Mouse (Mus musculus): Measurements from ENCODE around the gene Psmd13. TPM values are rescaled to one million over a fixed set of nuclear protein-coding genes. Genes with fewer than 3 reads are reported as not detected.

Gene Psmd13
- total RNA-seq, 4 experiments from 2014 or later = 85.3 to 96.3 (median 89.9) TPM

GRCm38 (mm10) chr7:140942341-140942740 is 60.6 kb downstream of the Psmd13 start:
- no peak for DNase-seq (ENCODE audit: low spot score in 2 of 2)

DNA sequence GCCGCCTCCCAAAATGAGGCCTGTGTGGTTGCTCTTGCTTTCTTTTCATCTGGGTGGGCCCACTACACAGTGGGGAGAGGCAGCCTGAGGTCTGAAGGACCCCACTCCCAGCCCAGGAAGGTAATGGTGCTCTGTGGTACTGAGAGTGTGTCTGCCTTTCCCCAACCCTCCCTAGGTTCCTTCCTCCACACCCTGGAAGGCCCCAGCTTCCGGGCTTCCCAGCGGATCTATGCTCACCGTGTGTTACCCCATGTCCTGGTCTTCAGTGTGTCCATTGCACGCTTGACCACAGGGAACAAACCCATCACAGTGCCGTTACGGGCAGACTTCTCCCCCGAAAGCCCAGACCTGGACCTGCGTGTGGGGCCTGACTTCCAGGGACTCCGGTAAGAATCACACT is 61.0 kb downstream of the Psmd13 start:
- DNase-seq (ENCODE audit: low spot score in 2 of 2) = no peak

DNA sequence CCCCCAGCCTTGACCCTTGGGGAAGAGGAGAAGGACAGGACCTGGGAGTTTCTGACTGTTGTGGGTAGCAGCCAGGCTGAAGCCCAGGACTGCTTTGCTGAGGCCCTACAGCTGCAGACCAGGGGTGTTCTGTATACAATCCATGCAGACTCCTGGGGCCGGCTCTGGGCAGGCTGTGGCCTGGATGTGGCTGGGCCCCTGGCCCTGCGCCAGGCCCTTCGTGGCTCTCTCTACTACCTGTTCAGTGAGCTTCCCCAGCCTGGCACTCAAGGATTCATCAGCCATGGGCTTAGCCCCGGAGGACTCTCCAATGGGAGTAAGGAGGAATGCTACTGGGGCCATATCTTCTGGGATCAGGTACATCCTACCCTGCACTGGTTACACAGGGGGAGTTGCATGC is 61.6 kb downstream of the Psmd13 start:
- DNase-seq (ENCODE audit: low spot score in 2 of 2) = no peak

DNA sequence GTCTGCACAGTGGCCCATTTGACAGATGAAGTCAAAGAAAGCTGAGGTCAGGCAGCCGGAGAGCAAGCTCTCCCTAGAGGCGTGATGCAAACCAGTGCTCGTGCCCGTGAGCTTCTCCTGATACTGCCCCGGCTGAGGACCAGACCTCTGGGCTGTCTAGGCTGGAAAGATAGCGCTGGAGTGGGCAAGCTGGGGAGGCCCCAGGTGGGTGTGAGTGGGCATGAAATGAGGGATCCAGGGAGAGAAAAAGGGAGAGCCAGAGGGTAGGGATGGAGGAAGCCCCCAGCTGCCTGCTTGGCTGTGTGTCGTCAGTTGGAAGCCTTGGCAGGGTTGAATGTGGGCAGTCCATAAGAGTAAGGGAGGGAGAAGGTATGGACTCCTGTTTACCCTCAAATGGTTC is 62.5 kb downstream of the Psmd13 start:
- no peak for DNase-seq (ENCODE audit: low spot score in 2 of 2)

DNA sequence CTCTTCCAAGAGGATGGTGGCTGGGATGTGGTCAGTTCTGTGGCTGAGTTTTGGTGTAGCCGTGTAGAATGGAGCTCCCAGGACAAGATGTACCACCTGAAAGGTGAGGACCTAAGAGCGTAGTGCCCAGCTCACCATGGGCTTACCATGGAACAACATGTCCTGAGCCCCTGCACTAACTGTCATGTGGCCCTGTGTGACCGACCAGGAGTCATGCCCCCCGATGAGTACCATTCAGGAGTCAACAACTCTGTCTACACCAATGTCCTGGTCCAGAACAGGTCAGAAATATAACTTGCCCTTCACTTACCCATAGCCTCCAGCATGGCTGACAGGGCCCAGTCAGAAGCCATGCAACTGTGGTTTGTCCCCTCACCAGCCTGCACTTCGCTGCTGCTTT is 63.5 kb downstream of the Psmd13 start:
- no peak for DNase-seq (ENCODE audit: low spot score in 2 of 2)

- no peak for DNase-seq (ENCODE audit: low spot score in 2 of 2)
These were observed 64.5 kb downstream of the Psmd13 start for GRCm38 (mm10) chr7:140946311-140946710.

- no peak for DNase-seq (ENCODE audit: low spot score in 2 of 2)
These were observed 65.2 kb downstream of the Psmd13 start for GRCm38 (mm10) chr7:140946980-140947379.

- no peak for DNase-seq (ENCODE audit: low spot score in 2 of 2)
These were observed 66.4 kb downstream of the Psmd13 start for GRCm38 (mm10) chr7:140948161-140948560.

Other genes with a start within 250 kb of the Psmd13 start
- gene Olfr53, start 235.5 kb upstream of the Psmd13 start, total RNA-seq (2022) = not detected
- gene Olfr539, start 222.0 kb upstream of the Psmd13 start, total RNA-seq (2022) = not detected
- not detected for gene Olfr45, start 200.0 kb upstream of the Psmd13 start, total RNA-seq (2022)
- gene Olfr541, start 184.7 kb upstream of the Psmd13 start, total RNA-seq (2022) = not detected
- gene Cyp2e1, start 118.2 kb upstream of the Psmd13 start, total RNA-seq (2022) = 10 to 100 TPM in 2 of 4 experiments, 1 to 10 TPM in 2; 1.8 to 29.0 (median 8.8) TPM
- not detected for gene Syce1, start 94.1 kb upstream of the Psmd13 start, total RNA-seq (2022)
- under 1 TPM in 1 of 4 experiments, not detected in 3; 0.11 TPM for gene Zfp941, start 59.8 kb upstream of the Psmd13 start, total RNA-seq (2022)
- not detected for gene Urah, start 47.0 kb upstream of the Psmd13 start, total RNA-seq (2022)
- not detected for gene Scgb1c1, start 36.4 kb upstream of the Psmd13 start, total RNA-seq (2022)
- gene Odf3, start 34.2 kb upstream of the Psmd13 start, total RNA-seq (2022) = not detected
- not detected for gene Gm45785, start 25.6 kb upstream of the Psmd13 start, total RNA-seq (2022)
- gene Ric8a, start 25.0 kb upstream of the Psmd13 start, total RNA-seq (2022) = 10 to 100 TPM; 11.8 to 13.5 (median 13.1) TPM
- gene Bet1l, start 24.4 kb upstream of the Psmd13 start, total RNA-seq (2022) = 1 to 10 TPM; 6.5 to 7.7 (median 6.8) TPM
- 10 to 100 TPM; 18.7 to 23.2 (median 22.2) TPM for gene Sirt3, start 341 bp downstream of the Psmd13 start, total RNA-seq (2022)
- 1,000 to 10,000 TPM; 1,780 to 2,019 (median 1,893) TPM for gene Cox8b, start 18.5 kb downstream of the Psmd13 start, total RNA-seq (2022)
- gene Nlrp6, start 38.9 kb downstream of the Psmd13 start, total RNA-seq (2022) = under 1 TPM in 1 of 4 experiments, not detected in 3; 0.08 TPM
- gene Pgghg, start 59.4 kb downstream of the Psmd13 start, total RNA-seq (2022) = 1 to 10 TPM; 1.4 to 2.8 (median 2.2) TPM
- under 1 TPM in 2 of 4 experiments, not detected in 2; 0.34 to 0.53 TPM for gene Ifitm5, start 68.3 kb downstream of the Psmd13 start, total RNA-seq (2022)
- not detected for gene Gm45717, start 74.0 kb downstream of the Psmd13 start, total RNA-seq (2022)
- 10 to 100 TPM; 25.1 to 51.9 (median 30.1) TPM for gene Ifitm2, start 74.0 kb downstream of the Psmd13 start, total RNA-seq (2022)
- under 1 TPM; 0.34 to 0.99 (median 0.77) TPM for gene Ifitm1, start 85.3 kb downstream of the Psmd13 start, total RNA-seq (2022)
- 10 to 100 TPM; 20.8 to 38.8 (median 27.1) TPM for gene Ifitm3, start 128.8 kb downstream of the Psmd13 start, total RNA-seq (2022)
- not detected for gene Ifitm6, start 136.0 kb downstream of the Psmd13 start, total RNA-seq (2022)
- gene Gm17387, start 147.2 kb downstream of the Psmd13 start, total RNA-seq (2022) = not detected
- under 1 TPM in 2 of 4 experiments, not detected in 2; 0.20 to 0.59 TPM for gene B4galnt4, start 179.1 kb downstream of the Psmd13 start, total RNA-seq (2022)
- not detected for gene Pkp3, start 196.2 kb downstream of the Psmd13 start, total RNA-seq (2022)
- 1 to 10 TPM; 1.4 to 1.6 (median 1.5) TPM for gene Sigirr, start 218.6 kb downstream of the Psmd13 start, total RNA-seq (2022)
- not detected for gene Ano9, start 235.8 kb downstream of the Psmd13 start, total RNA-seq (2022)
- gene Ptdss2, start 240.4 kb downstream of the Psmd13 start, total RNA-seq (2022) = 10 to 100 TPM; 18.6 to 26.4 (median 22.0) TPM